Mouse (Mus musculus) stomach, postnatal 0 days (tissue): ENCODE results near the gene Opcml.

Source experiments
- CTCF ChIP-seq: IDR thresholded peaks from 2 replicates; pipeline ENCODE4 v1.5.1; 2016; ENCODE audit warnings: antibody characterized with exemption, low read depth, mild to moderate bottlenecking, moderate library complexity
- EP300 ChIP-seq: optimal IDR thresholded peaks from 2 replicates; pipeline ENCODE3; 2016; ENCODE audit warnings: antibody characterized with exemption

- TF ChIP-seq CTCF (no peak), EP300 (no peak)
These were observed 570.1 kb downstream of the Opcml start for GRCm38 (mm10) chr9:28360691-28361090.
